Mouse (Mus musculus) liver, postnatal 0 days (tissue): ENCODE measurements around the gene Echdc3.

Experiments used
- CTCF ChIP-seq: sonication (generic); IDR thresholded peaks from 2 replicates; pipeline ENCODE4 v1.5.1; 2016; ENCODE audit warnings: antibody characterized with exemption, low read depth
- EP300 ChIP-seq: IDR thresholded peaks from 2 replicates; pipeline ENCODE4 v1.6.1; 2016; ENCODE audit warnings: antibody characterized with exemption, low read depth, mild to moderate bottlenecking

GRCm38 (mm10) chr2:6257146-6257545 is 44.3 kb upstream of the Echdc3 start:
- no peak for TF ChIP-seq CTCF
- TF ChIP-seq EP300 = no peak
